Mouse (Mus musculus): ENCODE results near the gene Sstr3. TPM values are rescaled to one million over a fixed set of nuclear protein-coding genes. Genes with fewer than 3 reads are reported as not detected.

The Sstr3 gene
- total RNA-seq, 2 experiments from 2014 or later, result 22.9 to 27.2 TPM

GRCm38 (mm10) chr15:78509297-78509899, 35.1 kb downstream of the Sstr3 start:
- DNase-seq (ENCODE audit: extremely low spot score in 1 of 2, low spot score in 1 of 2), result no peak

GRCm38 (mm10) chr15:78508443-78508842, 36.0 kb downstream of the Sstr3 start:
- no peak for DNase-seq (ENCODE audit: extremely low spot score in 1 of 2, low spot score in 1 of 2)

- DNase-seq (ENCODE audit: extremely low spot score in 1 of 2, low spot score in 1 of 2), result no peak
Measured at GRCm38 (mm10) chr15:78505541-78505940, 38.9 kb downstream of the Sstr3 start.

GRCm38 (mm10) chr15:78504816-78505215, 39.7 kb downstream of the Sstr3 start:
- no peak for DNase-seq (ENCODE audit: extremely low spot score in 1 of 2, low spot score in 1 of 2)

- DNase-seq (ENCODE audit: extremely low spot score in 1 of 2, low spot score in 1 of 2), result no peak
Measured at GRCm38 (mm10) chr15:78504013-78504412, 40.5 kb downstream of the Sstr3 start.

- no peak for DNase-seq (ENCODE audit: extremely low spot score in 1 of 2, low spot score in 1 of 2)
Measured at GRCm38 (mm10) chr15:78502437-78503132, 41.9 kb downstream of the Sstr3 start.

GRCm38 (mm10) chr15:78494968-78495406, 49.5 kb downstream of the Sstr3 start, which contains the start of gene Il2rb:
TSS of gene Il2rb (minus strand) at chr15:78495271.
- DNase-seq (ENCODE audit: extremely low spot score in 1 of 2, low spot score in 1 of 2), result no peak

GRCm38 (mm10) chr15:78493401-78494010, 51.0 kb downstream of the Sstr3 start:
- DNase-seq (ENCODE audit: extremely low spot score in 1 of 2, low spot score in 1 of 2), result no peak

GRCm38 (mm10) chr15:78491301-78491700, 53.2 kb downstream of the Sstr3 start:
- DNase-seq (ENCODE audit: extremely low spot score in 1 of 2, low spot score in 1 of 2), result no peak

- no peak for DNase-seq (ENCODE audit: extremely low spot score in 1 of 2, low spot score in 1 of 2)
Measured at GRCm38 (mm10) chr15:78489906-78490305, 54.6 kb downstream of the Sstr3 start.

- DNase-seq (ENCODE audit: extremely low spot score in 1 of 2, low spot score in 1 of 2), result no peak
Measured at GRCm38 (mm10) chr15:78489248-78489647, 55.2 kb downstream of the Sstr3 start.

GRCm38 (mm10) chr15:78487066-78487465, 57.4 kb downstream of the Sstr3 start:
- DNase-seq (ENCODE audit: extremely low spot score in 1 of 2, low spot score in 1 of 2), result no peak

Other genes starting within 250 kb of the Sstr3 start
- 1 to 10 TPM; 1.5 to 2.1 TPM for gene Csf2rb2, start 239.0 kb downstream of the Sstr3 start, total RNA-seq (2021)
- gene Csf2rb, start 218.9 kb downstream of the Sstr3 start, total RNA-seq (2021), result 1 to 10 TPM; 2.5 to 2.6 TPM
- not detected for gene Tex33, start 148.8 kb downstream of the Sstr3 start, total RNA-seq (2021)
- 10 to 100 TPM; 41.4 to 42.4 TPM for gene Tst, start 138.8 kb downstream of the Sstr3 start, total RNA-seq (2021)
- 10 to 100 TPM; 33.6 to 39.4 TPM for gene Mpst, start 138.3 kb downstream of the Sstr3 start, total RNA-seq (2021)
- gene Kctd17, start 116.1 kb downstream of the Sstr3 start, total RNA-seq (2021), result 100 to 1,000 TPM; 257 to 260 TPM
- 1 to 10 TPM in 1 of 2 experiments, under 1 TPM in 1; 0.61 to 4.5 TPM for gene Tmprss6, start 76.1 kb downstream of the Sstr3 start, total RNA-seq (2021)
- gene Il2rb, start 49.4 kb downstream of the Sstr3 start, total RNA-seq (2021), result under 1 TPM in 1 of 2 experiments, not detected in 1; 0.05 TPM
- 1 to 10 TPM; 5.3 to 5.6 TPM for gene C1qtnf6, start 13.3 kb downstream of the Sstr3 start, total RNA-seq (2021)
- gene Rac2, start 28.1 kb upstream of the Sstr3 start, total RNA-seq (2021), result 1 to 10 TPM; 1.6 to 1.9 TPM
- gene Cyth4, start 52.4 kb upstream of the Sstr3 start, total RNA-seq (2021), result 10 to 100 TPM; 18.9 to 24.7 TPM
- gene Elfn2, start 174.1 kb upstream of the Sstr3 start, total RNA-seq (2021), result 100 to 1,000 TPM; 175 to 188 TPM
- gene Mfng, start 228.8 kb upstream of the Sstr3 start, total RNA-seq (2021), result 1 to 10 TPM; 5.5 to 6.6 TPM

Measured in layer of hippocampus, postnatal 25 days (tissue).